Mouse (Mus musculus) neural tube, embryonic 15.5 days (tissue): ENCODE data around the gene Dcxr. TPM values are rescaled to one million over a fixed set of nuclear protein-coding genes. Genes with fewer than 3 reads are reported as not detected.

ENCODE experiments used
- ATAC-seq: fragments of 200-750 bp; cut with Nextera tagmentation; 2 replicates; pipeline ENCODE4 v1.8.0; 2017; ENCODE audit warnings: mild to moderate bottlenecking, moderate TSS enrichment, moderate library complexity; ENCODE audit not compliant: low FRiP score
- H3K27ac ChIP-seq: fragments of 300-500 bp; sonication (generic); replicated peaks from 2 replicates; pipeline ENCODE4 v1.5.1; 2015; ENCODE audit warnings: mild to moderate bottlenecking, inconsistent platforms
- H3K27me3 ChIP-seq: fragments of 300-500 bp; sonication (generic); replicated peaks from 2 replicates; pipeline ENCODE4 v1.6.1; 2015; ENCODE audit warnings: inconsistent platforms
- H3K36me3 ChIP-seq: fragments of 300-500 bp; sonication (generic); 2 replicates; pipeline ENCODE4 v1.6.1; 2015; ENCODE audit warnings: inconsistent platforms
- H3K4me1 ChIP-seq: fragments of 300-500 bp; sonication (generic); 2 replicates; pipeline ENCODE4 v1.6.1; 2015; ENCODE audit warnings: inconsistent platforms
- H3K4me2 ChIP-seq: fragments of 300-500 bp; sonication (generic); 2 replicates; pipeline ENCODE4 v1.6.1; 2015; ENCODE audit warnings: inconsistent platforms, mild to moderate bottlenecking, moderate library complexity
- H3K4me3 ChIP-seq: fragments of 300-500 bp; sonication (generic); replicated peaks from 2 replicates; pipeline ENCODE4 v1.5.1; 2015; ENCODE audit warnings: mild to moderate bottlenecking, inconsistent platforms
- H3K9ac ChIP-seq: fragments of 300-500 bp; sonication (generic); replicated peaks from 2 replicates; pipeline ENCODE4 v1.6.1; 2015; ENCODE audit warnings: mild to moderate bottlenecking, inconsistent platforms
- H3K9me3 ChIP-seq: fragments of 300-500 bp; sonication (generic); replicated peaks from 2 replicates; pipeline ENCODE4 v1.6.1; 2016; ENCODE audit warnings: inconsistent platforms
- WGBS: fragments of 180-500 bp; shearing (Covaris S2); methylation state at CpG from one replicate; pipeline ENCODE4 v1.1.7; 2015; ENCODE audit warnings: mixed read lengths; 5-methylcytosine and 5-hydroxymethylcytosine counted together
- polyA plus RNA-seq: library from polyadenylated mRNA; unstranded; fragments of >200 nt; fragmentation: Nextera tagmentation; extraction: Ambion mirVana; gene quantifications from 2 replicates; pipeline ENCODE4 v1.2.1, GENCODE M21; 2015

Gene Dcxr
- polyA plus RNA-seq, 1 experiment from 2014 or later: 9.4 TPM

DNA sequence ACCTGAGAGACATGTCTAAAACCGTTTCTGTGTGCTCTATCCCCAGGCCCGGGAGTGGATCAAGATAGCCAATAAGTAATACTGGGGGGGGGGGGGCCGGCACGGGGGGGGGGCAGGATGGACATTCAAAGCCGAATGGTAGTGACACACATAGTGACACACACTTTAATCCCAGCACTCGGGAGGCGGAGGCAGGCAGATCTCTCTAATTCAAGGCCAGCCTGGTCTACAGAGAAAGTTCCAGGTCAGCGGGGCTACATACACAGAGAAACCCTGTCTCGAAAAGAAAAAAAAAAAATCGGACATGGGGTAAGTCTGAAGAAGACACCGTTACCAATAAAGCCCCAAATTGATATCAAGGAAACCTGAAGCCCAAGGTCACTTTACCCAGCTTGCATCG, 483 bp upstream of the Dcxr start:
- Histone ChIP-seq H3K4me2 (peak overlapping the region; percentile 93), H3K4me3 (no peak overlapping the region; the same call in 1 of the 2 replicates), H3K27ac (no peak overlapping the region), H3K4me1 (peaks cover 22% of the 10 kb centered on the region), H3K9ac (no peak overlapping the region), H3K36me3 (peaks cover 13% of the 10 kb centered on the region; the same call in 1 of the 2 replicates), H3K27me3 (peaks cover 7% of the 10 kb centered on the region; the same call in 1 of the 2 replicates), H3K9me3 (no peaks in the 10 kb centered on the region)
- 64% methylated on average over 11 of the region's 12 CpGs for whole genome bisulfite sequencing
- ATAC-seq: no peak

GRCm38 (mm10) chr11:120726243-120727168, 575 bp downstream of the Dcxr start:
- Histone ChIP-seq H3K36me3 (peaks cover 13% of the 10 kb centered on the region; the same call in 1 of the 2 replicates), H3K27ac (no peak overlapping the region), H3K9ac (peak overlapping the region; percentile 57), H3K4me2 (peak overlapping the region; percentile 93), H3K4me1 (peaks cover 31% of the 10 kb centered on the region), H3K4me3 (peak overlapping the region; percentile 53), H3K9me3 (no peaks in the 10 kb centered on the region), H3K27me3 (peaks cover 7% of the 10 kb centered on the region; the same call in 1 of the 2 replicates)
- peak; percentile 3; the same call in 1 of the 2 replicates for ATAC-seq
- 20% methylated on average over 34 of the region's 36 CpGs for WGBS

GRCm38 (mm10) chr11:120723509-120723908, 3.6 kb downstream of the Dcxr start:
- no peak overlapping the region for H3K4me3 ChIP-seq
- H3K27ac ChIP-seq: no peak overlapping the region
- no peak overlapping the region for H3K4me2 ChIP-seq
- no peaks in the 10 kb centered on the region for H3K9me3 ChIP-seq
- 89% methylated on average over 7 of the region's 7 CpGs for WGBS
- ATAC-seq: no peak
- peaks cover 7% of the 10 kb centered on the region; the same call in 1 of the 2 replicates for H3K27me3 ChIP-seq
- peaks cover 24% of the 10 kb centered on the region for H3K36me3 ChIP-seq
- H3K9ac ChIP-seq: no peak overlapping the region
- peaks cover 44% of the 10 kb centered on the region for H3K4me1 ChIP-seq

GRCm38 (mm10) chr11:120722761-120723382, 4.2 kb downstream of the Dcxr start:
- Histone ChIP-seq H3K4me3 (peak overlapping the region; percentile 63), H3K4me2 (peak overlapping the region; percentile 89), H3K36me3 (peaks cover 29% of the 10 kb centered on the region), H3K4me1 (peaks cover 44% of the 10 kb centered on the region), H3K9ac (no peak overlapping the region), H3K9me3 (no peaks in the 10 kb centered on the region), H3K27me3 (peaks cover 7% of the 10 kb centered on the region; the same call in 1 of the 2 replicates), H3K27ac (no peak overlapping the region)
- no peak for ATAC-seq
- WGBS: 89% methylated on average over 11 of the region's 11 CpGs

DNA sequence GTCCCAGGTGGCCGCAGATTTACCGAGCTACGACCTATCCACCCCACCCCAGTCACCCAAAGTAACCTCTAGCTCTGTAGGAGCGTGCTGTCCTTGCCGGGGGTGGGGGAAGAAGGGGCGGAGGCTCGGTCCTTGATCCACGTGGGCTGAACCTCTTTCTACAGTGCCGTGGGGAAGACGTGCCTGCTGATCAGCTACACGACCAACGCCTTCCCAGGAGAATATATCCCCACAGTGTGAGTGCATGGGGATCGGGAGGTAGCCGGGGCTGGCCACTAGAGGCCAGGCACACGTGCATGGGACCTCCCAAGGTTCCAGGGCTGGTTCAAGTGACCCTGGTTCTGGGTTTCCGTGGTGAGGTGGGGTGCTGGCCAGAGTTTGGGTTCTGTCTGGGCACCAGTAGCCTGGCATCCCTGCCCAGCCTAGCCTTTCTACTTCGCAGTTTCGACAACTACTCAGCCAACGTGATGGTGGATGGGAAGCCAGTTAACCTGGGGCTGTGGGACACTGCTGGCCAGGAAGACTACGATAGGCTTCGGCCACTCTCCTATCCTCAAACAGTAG, 4.9 kb downstream of the Dcxr start:
- 19% methylated on average over 21 of the region's 21 CpGs for WGBS
- H3K27me3 ChIP-seq: peaks cover 7% of the 10 kb centered on the region; the same call in 1 of the 2 replicates
- peak overlapping the region; percentile 76 for H3K9ac ChIP-seq
- peaks cover 44% of the 10 kb centered on the region for H3K4me1 ChIP-seq
- peak overlapping the region; percentile 81 for H3K27ac ChIP-seq
- H3K4me3 ChIP-seq: peak overlapping the region; percentile 63
- H3K9me3 ChIP-seq: no peaks in the 10 kb centered on the region
- ATAC-seq: peak; percentile 19
- H3K4me2 ChIP-seq: peak overlapping the region; percentile 89
- peaks cover 36% of the 10 kb centered on the region for H3K36me3 ChIP-seq

GRCm38 (mm10) chr11:120721124-120722066, 5.7 kb downstream of the Dcxr start, which contains the start of gene Rac3:
Gene Rac3 (plus strand): TSS chr11:120721470.
- under 1% methylated on average over 84 of the region's 90 CpGs for WGBS
- Histone ChIP-seq H3K27ac (peak within 1 kb of the TSS; percentile 81), H3K9me3 (no peaks in the 10 kb centered on the region)

GRCm38 (mm10) chr11:120720450-120720849, 6.6 kb downstream of the Dcxr start:
- Histone ChIP-seq H3K4me1 (peaks cover 36% of the 10 kb centered on the region), H3K9ac (peak overlapping the region; percentile 76), H3K4me3 (peak overlapping the region; percentile 63), H3K4me2 (peak overlapping the region; percentile 89), H3K27ac (peak overlapping the region; percentile 81), H3K9me3 (no peaks in the 10 kb centered on the region), H3K36me3 (peaks cover 43% of the 10 kb centered on the region), H3K27me3 (no peaks in the 10 kb centered on the region; the same call in 1 of the 2 replicates)
- 12% methylated on average over 17 of the region's 17 CpGs for WGBS
- peak; percentile 36 for ATAC-seq

More at GRCm38 (mm10) chr11:120721124-120722066, 5.7 kb downstream of the Dcxr start, which contains the start of gene Rac3:
- peak; percentile 91 for ATAC-seq
- Histone ChIP-seq H3K4me3 (peak within 1 kb of the TSS; percentile 63), H3K27me3 (peaks cover 7% of the 10 kb centered on the region; the same call in 1 of the 2 replicates), H3K9ac (peak within 1 kb of the TSS; percentile 76), H3K4me1 (peaks cover 36% of the 10 kb centered on the region), H3K36me3 (peaks cover 39% of the 10 kb centered on the region), H3K4me2 (peak within 1 kb of the TSS; percentile 89)

GRCm38 (mm10) chr11:120719841-120720376, 7.2 kb downstream of the Dcxr start:
- Histone ChIP-seq H3K4me2 (peak overlapping the region; percentile 89; the same call in 1 of the 2 replicates), H3K36me3 (peaks cover 38% of the 10 kb centered on the region), H3K27ac (no peak overlapping the region), H3K9me3 (no peaks in the 10 kb centered on the region), H3K4me3 (0 out of 2 replicates have a peak overlapping the region, but pooled peaks have one; percentile 63), H3K9ac (no peak overlapping the region), H3K4me1 (peaks cover 42% of the 10 kb centered on the region), H3K27me3 (no peaks in the 10 kb centered on the region; the same call in 1 of the 2 replicates)
- ATAC-seq: no peak
- 89% methylated on average over 13 of the region's 13 CpGs for WGBS

DNA sequence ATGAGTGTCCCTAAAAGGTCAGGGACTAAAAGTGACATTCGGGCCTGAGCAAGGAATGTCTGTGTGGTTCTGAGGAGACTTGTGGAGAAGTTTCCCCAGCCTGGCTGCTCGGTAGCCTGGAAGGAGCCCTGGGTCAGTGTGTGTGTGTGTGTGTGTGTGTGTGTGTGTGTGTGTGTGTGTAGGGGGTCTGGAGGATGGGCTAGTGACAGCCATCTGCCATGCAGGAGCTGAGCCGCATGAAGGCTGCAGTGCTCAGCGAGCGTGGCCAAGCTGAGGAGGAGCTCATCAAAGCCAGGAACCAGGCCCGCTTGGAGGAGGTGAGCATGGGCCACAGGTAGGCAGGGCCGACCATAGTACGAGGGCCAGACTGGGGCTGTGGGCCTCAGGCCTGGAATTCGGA, 7.8 kb downstream of the Dcxr start:
- Histone ChIP-seq H3K4me1 (peaks cover 48% of the 10 kb centered on the region), H3K4me3 (no peak overlapping the region), H3K27me3 (no peaks in the 10 kb centered on the region; the same call in 1 of the 2 replicates), H3K9ac (no peak overlapping the region), H3K27ac (no peak overlapping the region), H3K4me2 (no peak overlapping the region), H3K9me3 (no peaks in the 10 kb centered on the region), H3K36me3 (peaks cover 37% of the 10 kb centered on the region)
- WGBS: 88% methylated on average over 9 of the region's 9 CpGs
- no peak for ATAC-seq

DNA sequence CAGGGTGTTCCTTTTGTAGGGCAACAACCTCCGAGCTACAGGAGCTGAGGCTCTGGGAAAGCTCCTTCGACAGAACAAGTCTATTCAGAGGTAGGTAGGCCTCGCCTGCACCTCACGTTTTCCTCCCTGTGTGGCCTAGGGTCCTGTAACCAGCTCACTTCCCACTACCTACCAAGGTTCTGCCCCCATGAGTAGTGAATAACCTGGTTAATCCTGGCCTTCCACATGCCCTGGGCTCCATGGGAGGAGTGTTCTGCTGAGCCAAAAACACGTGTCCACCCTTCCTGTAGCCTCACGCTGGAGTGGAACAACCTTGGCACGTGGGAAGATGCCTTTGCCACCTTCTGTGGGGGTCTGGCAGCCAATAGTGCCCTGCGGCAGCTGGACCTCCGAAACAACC, 11.9 kb downstream of the Dcxr start:
- Histone ChIP-seq H3K4me1 (peaks cover 42% of the 10 kb centered on the region), H3K4me2 (peak overlapping the region; percentile 100), H3K36me3 (peaks cover 42% of the 10 kb centered on the region), H3K27me3 (no peaks in the 10 kb centered on the region), H3K9me3 (no peaks in the 10 kb centered on the region), H3K9ac (peak overlapping the region; percentile 69), H3K4me3 (no peak overlapping the region), H3K27ac (no peak overlapping the region)
- 90% methylated on average over 9 of the region's 9 CpGs for WGBS
- no peak for ATAC-seq
